Mouse (Mus musculus) liver, embryonic 12.5 days (tissue): ENCODE data around the gene Btbd9. TPM values are rescaled to one million over a fixed set of nuclear protein-coding genes. Genes with fewer than 3 reads are reported as not detected.

Experiments
- ATAC-seq: fragments of 200-750 bp; cut with Nextera tagmentation; 2 replicates; pipeline ENCODE4 v1.8.0; 2017; ENCODE audit warnings: moderate number of reproducible peaks, mild to moderate bottlenecking, moderate library complexity
- H3K27ac ChIP-seq: fragments of 300-500 bp; sonication (generic); 2 replicates; pipeline ENCODE4 v1.5.1; 2016; ENCODE audit warnings: mild to moderate bottlenecking
- H3K27me3 ChIP-seq: fragments of 300-500 bp; sonication (generic); replicated peaks from 2 replicates; pipeline ENCODE4 v1.6.1; 2016; ENCODE audit warnings: mild to moderate bottlenecking, moderate library complexity
- H3K36me3 ChIP-seq: fragments of 300-500 bp; sonication (generic); 2 replicates; pipeline ENCODE4 v1.6.1; 2016; ENCODE audit warnings: mild to moderate bottlenecking, moderate library complexity
- H3K4me1 ChIP-seq: fragments of 300-500 bp; sonication (generic); 2 replicates; pipeline ENCODE4 v1.6.1; 2016
- H3K4me2 ChIP-seq: fragments of 300-500 bp; sonication (generic); 2 replicates; pipeline ENCODE4 v1.6.1; 2016; ENCODE audit warnings: mild to moderate bottlenecking, moderate library complexity
- H3K4me3 ChIP-seq: fragments of 300-500 bp; sonication (generic); 2 replicates; pipeline ENCODE4 v1.5.1; 2016; ENCODE audit warnings: mild to moderate bottlenecking, moderate library complexity
- H3K9ac ChIP-seq: fragments of 300-500 bp; sonication (generic); 2 replicates; pipeline ENCODE4 v1.6.1; 2016; ENCODE audit warnings: mild to moderate bottlenecking, moderate library complexity
- H3K9me3 ChIP-seq: fragments of 300-500 bp; sonication (generic); replicated peaks from 2 replicates; pipeline ENCODE4 v1.6.1; 2016; ENCODE audit warnings: mild to moderate bottlenecking, moderate library complexity
- WGBS: fragments of 180-500 bp; shearing (Covaris S2); methylation state at CpG from one replicate; pipeline ENCODE4 v1.1.7; 2016; ENCODE audit not compliant: insufficient replicate concordance; 5-methylcytosine and 5-hydroxymethylcytosine counted together
- polyA plus RNA-seq: library from polyadenylated mRNA; unstranded; fragments of >200 nt; fragmentation: Nextera tagmentation; extraction: Ambion mirVana; gene quantifications from 2 replicates; pipeline ENCODE4 v1.2.1, GENCODE M21; 2016

Gene Btbd9
- polyA plus RNA-seq, 1 experiment from 2014 or later, result 21.6 TPM

DNA sequence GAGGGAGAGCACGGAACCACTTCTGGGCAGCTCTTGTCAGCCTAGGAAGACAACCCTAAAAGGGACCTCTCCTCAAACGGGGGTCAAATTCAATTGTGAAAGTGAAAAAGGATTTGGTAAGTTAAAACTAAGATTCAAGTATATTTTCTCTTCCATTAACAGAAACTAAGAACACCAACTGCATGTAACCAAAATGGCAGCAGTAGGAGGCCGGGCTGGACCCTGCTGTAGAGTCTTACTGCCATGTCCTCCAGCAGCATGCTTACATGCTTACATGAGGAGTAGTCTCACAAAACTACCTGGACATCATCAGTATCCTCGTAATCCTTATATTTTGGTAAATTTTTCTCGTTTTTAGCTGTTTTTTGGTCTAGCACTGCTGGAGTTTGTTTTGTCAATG lies 86.2 kb downstream of the Btbd9 start:
- no peak overlapping the region for H3K4me2 ChIP-seq
- 75% methylated on average over 5 of the region's 5 CpGs for WGBS

GRCm38 (mm10) chr17:30489629-30490028 lies 86.7 kb downstream of the Btbd9 start:
- H3K27me3 ChIP-seq, result no peaks in the 10 kb centered on the region
- peaks cover 6% of the 10 kb centered on the region; the same call in 1 of the 2 replicates for H3K36me3 ChIP-seq
- H3K9me3 ChIP-seq, result no peaks in the 10 kb centered on the region
- H3K9ac ChIP-seq, result no peak overlapping the region
- no peak for ATAC-seq
- H3K4me1 ChIP-seq, result no peaks in the 10 kb centered on the region
- no peak overlapping the region for H3K4me2 ChIP-seq
- 76% methylated on average over 7 of the region's 7 CpGs for WGBS
- H3K4me3 ChIP-seq, result no peak overlapping the region
- H3K27ac ChIP-seq, result no peak overlapping the region

More for the DNA sequence above, 86.2 kb downstream of the Btbd9 start:
- no peaks in the 10 kb centered on the region for H3K9me3 ChIP-seq
- peaks cover 6% of the 10 kb centered on the region; the same call in 1 of the 2 replicates for H3K36me3 ChIP-seq
- H3K4me3 ChIP-seq, result no peak overlapping the region
- no peak for ATAC-seq
- H3K4me1 ChIP-seq, result no peaks in the 10 kb centered on the region
- no peaks in the 10 kb centered on the region for H3K27me3 ChIP-seq
- no peak overlapping the region for H3K27ac ChIP-seq
- H3K9ac ChIP-seq, result no peak overlapping the region

DNA sequence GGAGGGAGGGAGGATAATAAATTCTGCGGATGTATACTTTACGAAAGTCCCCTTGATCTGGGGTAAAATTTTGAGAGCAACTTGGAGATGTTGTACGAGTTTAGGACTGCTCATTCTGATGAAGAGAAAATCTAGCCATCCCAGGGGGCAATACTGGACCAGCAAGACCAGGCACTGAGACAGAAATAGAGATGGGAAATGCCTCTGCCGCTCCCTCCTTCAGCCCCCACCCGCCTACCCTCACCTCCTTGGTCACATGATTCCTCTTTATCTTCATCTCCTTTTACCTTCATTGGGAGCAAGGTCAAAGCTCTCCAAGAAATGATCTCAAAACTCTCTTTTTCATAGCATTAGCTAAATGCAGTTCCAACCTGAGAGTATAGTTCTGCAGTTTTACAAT lies 88.6 kb downstream of the Btbd9 start:
- WGBS, result 62% methylated on average over 5 of the region's 5 CpGs
- H3K4me2 ChIP-seq, result no peak overlapping the region
- no peaks in the 10 kb centered on the region for H3K9me3 ChIP-seq
- H3K36me3 ChIP-seq, result peaks cover 6% of the 10 kb centered on the region
- ATAC-seq, result no peak
- no peaks in the 10 kb centered on the region for H3K27me3 ChIP-seq
- H3K4me1 ChIP-seq, result no peaks in the 10 kb centered on the region
- no peak overlapping the region for H3K27ac ChIP-seq
- no peak overlapping the region for H3K4me3 ChIP-seq
- no peak overlapping the region for H3K9ac ChIP-seq

DNA sequence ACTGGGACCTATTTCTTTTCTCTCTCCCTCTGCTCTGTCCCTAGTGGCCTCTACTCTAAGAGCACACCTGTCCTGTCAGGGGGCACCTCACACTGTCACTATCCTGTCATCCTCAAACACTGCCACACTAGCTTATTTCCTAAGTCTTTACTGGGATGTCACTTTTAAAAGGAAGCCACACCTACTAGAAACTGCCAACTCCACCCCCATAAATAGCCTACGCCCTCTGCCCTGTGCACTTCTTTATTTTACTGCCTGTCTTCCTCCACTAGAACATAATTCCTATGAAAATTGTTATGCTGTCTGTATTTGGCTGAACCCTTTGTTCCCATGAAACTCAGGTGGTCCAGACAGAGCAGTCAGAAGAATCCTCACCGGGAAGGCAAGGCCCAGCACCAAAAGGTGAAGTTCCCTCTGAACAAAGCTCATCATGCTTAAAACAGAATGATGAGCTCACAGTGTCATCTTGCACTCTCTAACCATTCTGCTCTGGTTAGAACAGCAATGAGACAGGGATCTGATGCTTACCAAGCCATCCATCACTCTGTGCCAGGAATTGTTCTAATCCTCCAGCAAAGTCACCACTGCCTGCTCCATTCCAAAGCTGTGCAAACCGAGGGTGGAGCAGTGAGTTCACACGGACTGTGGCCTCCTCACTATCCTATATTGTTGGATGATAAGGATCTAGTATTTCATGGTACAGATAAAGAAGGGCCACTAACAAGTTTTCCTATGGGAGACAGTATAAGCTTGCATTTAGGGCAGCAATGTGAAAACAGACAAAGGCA lies 91.0 kb downstream of the Btbd9 start:
- Histone ChIP-seq H3K27me3 (no peaks in the 10 kb centered on the region), H3K9me3 (no peaks in the 10 kb centered on the region), H3K4me2 (no peak overlapping the region), H3K4me1 (no peaks in the 10 kb centered on the region), H3K36me3 (no peaks in the 10 kb centered on the region; the same call in 1 of the 2 replicates), H3K4me3 (no peak overlapping the region), H3K27ac (no peak overlapping the region), H3K9ac (no peak overlapping the region)
- 67% methylated on average over 4 of the region's 4 CpGs for WGBS
- ATAC-seq, result no peak

GRCm38 (mm10) chr17:30484446-30485066 lies 91.7 kb downstream of the Btbd9 start:
- Histone ChIP-seq H3K4me2 (no peak overlapping the region), H3K9ac (no peak overlapping the region), H3K4me1 (no peaks in the 10 kb centered on the region), H3K9me3 (no peaks in the 10 kb centered on the region), H3K27ac (no peak overlapping the region), H3K36me3 (no peaks in the 10 kb centered on the region; the same call in 1 of the 2 replicates), H3K4me3 (no peak overlapping the region), H3K27me3 (no peaks in the 10 kb centered on the region)
- no peak for ATAC-seq
- 82% methylated on average over 1 of the region's 1 CpGs for WGBS

GRCm38 (mm10) chr17:30481766-30482165 lies 94.5 kb downstream of the Btbd9 start:
- Histone ChIP-seq H3K4me1 (no peaks in the 10 kb centered on the region), H3K27ac (no peak overlapping the region), H3K36me3 (no peaks in the 10 kb centered on the region; the same call in 1 of the 2 replicates), H3K27me3 (no peaks in the 10 kb centered on the region), H3K4me2 (no peak overlapping the region), H3K9ac (no peak overlapping the region), H3K4me3 (no peak overlapping the region), H3K9me3 (no peaks in the 10 kb centered on the region)
- no peak for ATAC-seq
- WGBS, result 80% methylated on average over 6 of the region's 6 CpGs

- Histone ChIP-seq H3K36me3 (no peaks in the 10 kb centered on the region; the same call in 1 of the 2 replicates), H3K9me3 (no peaks in the 10 kb centered on the region), H3K4me2 (no peak overlapping the region), H3K4me3 (no peak overlapping the region), H3K27ac (no peak overlapping the region), H3K9ac (no peak overlapping the region), H3K4me1 (no peaks in the 10 kb centered on the region), H3K27me3 (no peaks in the 10 kb centered on the region)
- 88% methylated on average over 10 of the region's 10 CpGs for WGBS
- no peak for ATAC-seq
These were observed 94.9 kb downstream of the Btbd9 start for GRCm38 (mm10) chr17:30481341-30481740.

DNA sequence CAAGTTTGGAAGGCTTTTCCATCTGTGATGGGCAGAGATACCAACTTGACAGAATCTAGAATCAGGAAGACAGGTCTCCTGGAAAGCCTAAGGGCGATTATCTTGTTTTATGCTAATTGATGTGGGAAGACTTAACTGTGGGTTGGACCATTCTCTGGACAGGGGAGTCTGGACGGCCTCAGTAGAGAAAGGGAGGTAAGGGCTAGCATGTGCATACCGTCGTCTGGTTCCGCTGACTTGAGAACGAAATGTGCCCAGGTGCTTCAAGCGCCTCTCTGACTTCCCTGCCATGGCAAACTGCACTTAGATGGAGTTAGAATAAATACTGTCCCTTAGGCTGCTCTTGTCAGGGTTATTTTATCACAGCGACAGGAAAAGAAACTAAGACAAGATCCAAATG lies 95.9 kb downstream of the Btbd9 start:
- no peak for ATAC-seq
- no peaks in the 10 kb centered on the region for H3K9me3 ChIP-seq
- no peaks in the 10 kb centered on the region for H3K27me3 ChIP-seq
- no peak overlapping the region for H3K4me2 ChIP-seq
- H3K9ac ChIP-seq, result no peak overlapping the region
- no peaks in the 10 kb centered on the region; the same call in 1 of the 2 replicates for H3K36me3 ChIP-seq
- 77% methylated on average over 8 of the region's 8 CpGs for WGBS
- no peak overlapping the region for H3K4me3 ChIP-seq
- no peaks in the 10 kb centered on the region for H3K4me1 ChIP-seq
- H3K27ac ChIP-seq, result no peak overlapping the region

DNA sequence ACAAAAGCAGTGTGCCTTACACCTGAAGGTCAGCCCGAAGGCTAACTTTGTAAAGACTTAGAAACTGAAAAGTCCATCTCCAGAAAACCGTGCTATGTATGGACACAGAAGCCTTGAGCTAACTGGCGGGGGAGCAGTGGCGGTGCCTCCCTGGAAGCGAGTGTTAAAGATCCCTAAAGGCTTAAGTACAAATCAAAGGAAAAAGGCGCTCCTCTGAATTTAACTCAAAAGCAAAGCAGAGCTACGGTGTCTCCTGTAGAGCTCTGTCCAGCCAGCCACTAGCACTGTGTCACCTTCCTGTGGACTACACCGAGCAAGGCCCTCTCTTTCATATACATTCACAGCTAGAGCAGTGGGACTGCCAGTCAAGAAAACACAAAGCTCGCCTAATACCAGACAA lies 98.1 kb downstream of the Btbd9 start:
- Histone ChIP-seq H3K27me3 (no peaks in the 10 kb centered on the region), H3K36me3 (no peaks in the 10 kb centered on the region), H3K4me1 (no peaks in the 10 kb centered on the region), H3K4me3 (no peak overlapping the region), H3K9me3 (no peaks in the 10 kb centered on the region), H3K27ac (no peak overlapping the region), H3K9ac (no peak overlapping the region), H3K4me2 (no peak overlapping the region)
- no peak for ATAC-seq
- 79% methylated on average over 9 of the region's 9 CpGs for WGBS

DNA sequence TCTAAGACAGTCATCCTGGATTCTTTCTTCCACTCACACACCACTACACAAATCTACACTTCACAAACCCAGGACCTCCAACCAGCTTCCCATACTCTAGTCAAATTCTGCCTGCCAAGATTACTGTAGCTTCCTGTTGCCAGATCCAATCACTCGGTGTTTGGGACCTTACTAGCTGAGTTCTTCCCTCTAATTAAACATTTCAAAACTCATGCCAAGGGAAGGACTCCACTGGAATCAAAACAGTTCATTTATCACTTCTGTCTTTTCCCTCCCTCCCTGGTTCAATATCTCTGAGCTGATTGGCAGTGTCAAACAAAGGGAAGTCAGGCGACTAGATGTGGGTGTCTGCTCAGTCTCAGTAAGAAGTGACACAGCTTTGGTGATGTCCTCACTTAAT lies 101.7 kb downstream of the Btbd9 start:
- Histone ChIP-seq H3K9ac (no peak overlapping the region), H3K9me3 (no peaks in the 10 kb centered on the region), H3K4me2 (no peak overlapping the region), H3K27me3 (no peaks in the 10 kb centered on the region), H3K4me1 (0 out of 2 replicates have a peak, but pooled peaks cover 5% of the 10 kb centered on the region), H3K36me3 (no peaks in the 10 kb centered on the region), H3K27ac (no peak overlapping the region), H3K4me3 (no peak overlapping the region)
- 45% methylated on average over 2 of the region's 2 CpGs for WGBS
- no peak for ATAC-seq

GRCm38 (mm10) chr17:30472776-30473175 lies 103.5 kb downstream of the Btbd9 start:
- Histone ChIP-seq H3K27me3 (no peaks in the 10 kb centered on the region), H3K4me1 (0 out of 2 replicates have a peak, but pooled peaks cover 5% of the 10 kb centered on the region), H3K4me3 (no peak overlapping the region), H3K9me3 (no peaks in the 10 kb centered on the region), H3K4me2 (no peak overlapping the region), H3K9ac (no peak overlapping the region), H3K27ac (no peak overlapping the region), H3K36me3 (no peaks in the 10 kb centered on the region)
- 89% methylated on average over 10 of the region's 10 CpGs for WGBS
- no peak for ATAC-seq

DNA sequence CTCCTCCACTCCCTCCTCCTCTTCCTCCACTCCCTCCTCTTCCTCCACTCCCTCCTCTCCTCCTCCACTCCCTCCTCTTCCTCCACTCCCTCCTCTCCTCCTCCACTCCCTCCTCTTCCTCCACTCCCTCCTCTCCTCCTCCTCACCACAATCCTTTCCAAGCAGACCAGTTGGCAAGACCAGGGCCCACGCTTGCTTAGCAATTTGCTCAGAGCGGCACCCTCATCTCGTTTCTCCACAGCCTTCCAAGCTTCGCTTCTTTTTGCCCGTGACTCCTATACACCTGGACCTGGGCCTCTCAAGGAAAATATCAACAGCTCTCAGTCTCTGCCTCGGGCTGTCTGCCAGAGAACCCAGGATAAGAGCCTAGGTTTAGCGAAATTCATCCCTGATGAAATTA lies 104.8 kb downstream of the Btbd9 start:
- H3K27me3 ChIP-seq, result no peaks in the 10 kb centered on the region
- no peak for ATAC-seq
- H3K9me3 ChIP-seq, result no peaks in the 10 kb centered on the region
- H3K9ac ChIP-seq, result no peak overlapping the region
- 0 out of 2 replicates have a peak, but pooled peaks cover 5% of the 10 kb centered on the region for H3K4me1 ChIP-seq
- H3K27ac ChIP-seq, result no peak overlapping the region
- no peaks in the 10 kb centered on the region for H3K36me3 ChIP-seq
- H3K4me3 ChIP-seq, result no peak overlapping the region
- 68% methylated on average over 7 of the region's 7 CpGs for WGBS
- H3K4me2 ChIP-seq, result no peak overlapping the region
